Mouse (Mus musculus) liver, embryonic 13.5 days (tissue): ENCODE measurements around the gene Cdc14b. TPM values are rescaled to one million over a fixed set of nuclear protein-coding genes. Genes with fewer than 3 reads are reported as not detected.

Experiments used
- ATAC-seq: fragments of 200-750 bp; cut with Nextera tagmentation; 2 replicates; pipeline ENCODE4 v1.8.0; 2017; ENCODE audit warnings: low read depth, mild to moderate bottlenecking, moderate number of reproducible peaks, moderate library complexity
- DNase-seq: peaks from one replicate; pipeline ENCODE4 v3.0.0; 2022
- H3K27ac ChIP-seq: fragments of 300-500 bp; sonication (generic); 2 replicates; pipeline ENCODE4 v1.5.1; 2015; ENCODE audit warnings: moderate library complexity, mild to moderate bottlenecking, inconsistent platforms
- H3K27me3 ChIP-seq: fragments of 300-500 bp; sonication (generic); 2 replicates; pipeline ENCODE4 v1.6.1; 2015; ENCODE audit warnings: mild to moderate bottlenecking, inconsistent platforms
- H3K36me3 ChIP-seq: fragments of 300-500 bp; sonication (generic); 2 replicates; pipeline ENCODE4 v1.6.1; 2015; ENCODE audit warnings: mild to moderate bottlenecking, inconsistent platforms
- H3K4me1 ChIP-seq: fragments of 300-500 bp; sonication (generic); replicated peaks from 2 replicates; pipeline ENCODE4 v1.6.1; 2015; ENCODE audit warnings: inconsistent platforms
- H3K4me2 ChIP-seq: fragments of 300-500 bp; sonication (generic); 2 replicates; pipeline ENCODE4 v1.6.1; 2015; ENCODE audit warnings: inconsistent platforms, mild to moderate bottlenecking, moderate library complexity
- H3K4me3 ChIP-seq: fragments of 300-500 bp; sonication (generic); replicated peaks from 2 replicates; pipeline ENCODE4 v1.5.1; 2015; ENCODE audit warnings: mild to moderate bottlenecking, inconsistent platforms
- H3K9ac ChIP-seq: fragments of 300-500 bp; sonication (generic); 2 replicates; pipeline ENCODE4 v1.6.1; 2015; ENCODE audit warnings: mild to moderate bottlenecking, inconsistent platforms
- H3K9me3 ChIP-seq: fragments of 300-500 bp; sonication (generic); replicated peaks from 2 replicates; pipeline ENCODE4 v1.6.1; 2016; ENCODE audit warnings: inconsistent platforms
- WGBS: fragments of 180-500 bp; shearing (Covaris S2); methylation state at CpG from one replicate; pipeline ENCODE4 v1.1.7; 2015; ENCODE audit not compliant: insufficient replicate concordance; 5-methylcytosine and 5-hydroxymethylcytosine counted together
- polyA plus RNA-seq: library from polyadenylated mRNA; unstranded; fragments of >200 nt; fragmentation: Nextera tagmentation; extraction: Ambion mirVana; gene quantifications from 2 replicates; pipeline ENCODE4 v1.2.1, GENCODE M21; 2015

The Cdc14b gene
- polyA plus RNA-seq, 1 experiment from 2014 or later = 6.9 TPM

DNA sequence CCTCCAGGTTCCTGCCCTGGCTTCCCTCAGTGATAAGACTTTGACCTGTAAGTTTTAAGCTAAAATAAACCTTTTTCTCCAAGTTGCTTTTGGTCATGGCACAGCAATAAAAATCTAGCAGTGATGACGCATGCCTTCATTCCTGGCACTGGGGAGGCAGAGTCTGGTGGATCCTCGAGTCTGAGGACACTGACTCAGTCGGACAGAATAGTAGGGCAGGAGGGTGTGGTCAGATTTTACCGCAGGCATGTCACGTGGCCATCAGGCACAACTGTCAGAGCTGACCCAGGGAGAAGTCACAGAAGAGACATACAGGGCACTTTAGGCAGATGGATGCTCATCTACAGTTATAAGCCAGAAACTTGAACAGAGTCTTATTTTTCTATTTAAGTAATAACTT is 22.9 kb downstream of the Cdc14b start:
- WGBS = 29% methylated on average over 5 of the region's 5 CpGs
- Histone ChIP-seq H3K4me2 (no peak overlapping the region), H3K27me3 (no peaks in the 10 kb centered on the region), H3K4me3 (no peak overlapping the region), H3K27ac (no peak overlapping the region), H3K9me3 (no peaks in the 10 kb centered on the region), H3K9ac (no peak overlapping the region), H3K36me3 (no peaks in the 10 kb centered on the region), H3K4me1 (peaks cover 38% of the 10 kb centered on the region)
- no peak for ATAC-seq
- no peak for DNase-seq

DNA sequence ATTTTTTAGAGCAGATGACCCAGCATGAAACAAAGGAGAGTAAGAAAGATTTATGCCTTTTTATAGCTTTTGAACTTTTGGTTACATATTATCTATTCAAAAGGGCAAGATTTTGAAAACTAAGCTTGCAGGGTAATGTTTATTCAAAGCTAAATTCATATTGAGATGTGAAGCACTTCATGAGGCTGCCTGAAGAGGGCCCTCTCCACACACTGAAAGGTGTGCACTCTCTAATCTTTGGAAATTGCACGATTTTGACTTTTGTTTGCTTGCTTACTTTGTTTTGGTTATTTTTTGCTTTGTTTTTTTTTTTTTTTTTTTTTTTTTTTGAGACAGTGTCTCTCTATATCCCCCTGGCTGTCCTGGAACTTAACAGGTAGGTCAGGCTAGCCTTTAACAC is 24.7 kb downstream of the Cdc14b start:
- H3K4me3 ChIP-seq = no peak overlapping the region
- no peaks in the 10 kb centered on the region for H3K9me3 ChIP-seq
- H3K4me2 ChIP-seq = no peak overlapping the region
- H3K27me3 ChIP-seq = no peaks in the 10 kb centered on the region
- peak overlapping the region; percentile 22; the same call in 1 of the 2 replicates for H3K9ac ChIP-seq
- H3K36me3 ChIP-seq = no peaks in the 10 kb centered on the region
- DNase-seq = no peak
- H3K27ac ChIP-seq = no peak overlapping the region
- ATAC-seq = no peak
- H3K4me1 ChIP-seq = peaks cover 38% of the 10 kb centered on the region
- 10% methylated on average over 1 of the region's 1 CpGs for WGBS

DNA sequence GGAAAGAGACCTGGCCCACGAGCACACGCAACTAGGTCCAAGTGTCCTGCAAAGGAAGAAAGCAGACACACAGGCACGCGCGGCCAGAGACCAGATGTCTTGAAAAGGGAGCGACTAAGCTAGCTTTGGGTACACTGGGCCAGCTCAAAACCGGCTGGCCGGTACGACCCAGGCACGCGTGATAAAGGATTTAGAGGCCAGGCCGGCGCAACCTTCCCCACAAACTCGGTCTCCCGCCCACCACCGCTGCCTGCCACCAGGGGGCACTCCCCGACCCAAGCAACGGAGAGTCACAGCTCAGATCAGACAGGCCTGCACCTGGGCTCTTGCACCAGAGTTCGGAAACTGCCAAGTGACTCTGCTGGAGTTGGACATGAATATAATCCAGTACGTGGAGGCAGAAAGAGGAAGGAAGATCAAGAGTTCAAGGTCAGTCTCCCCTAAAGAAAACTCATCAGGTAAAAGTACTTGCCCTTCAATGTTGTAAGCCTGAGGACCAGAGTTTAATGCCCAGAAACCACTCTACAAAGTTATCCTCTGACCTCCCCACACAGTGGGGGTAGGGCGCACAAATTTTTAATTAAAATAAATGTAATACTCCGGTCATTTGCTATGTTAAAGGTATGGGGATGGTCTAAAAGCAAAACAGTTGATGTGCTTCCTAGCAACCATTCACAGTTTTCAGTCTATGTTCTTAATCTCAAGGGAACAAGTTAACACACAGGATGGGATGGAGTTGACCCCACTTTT is 26.1 kb downstream of the Cdc14b start:
- Histone ChIP-seq H3K9ac (peak overlapping the region; percentile 82), H3K4me2 (peak overlapping the region; percentile 97), H3K27ac (peak overlapping the region; percentile 79), H3K4me1 (peaks cover 38% of the 10 kb centered on the region), H3K36me3 (no peaks in the 10 kb centered on the region), H3K27me3 (no peaks in the 10 kb centered on the region), H3K4me3 (peak overlapping the region; percentile 75), H3K9me3 (no peaks in the 10 kb centered on the region)
- ATAC-seq (peak; percentile 85), DNase-seq (peak; percentile 80)
- WGBS = 6% methylated on average over 22 of the region's 22 CpGs

DNA sequence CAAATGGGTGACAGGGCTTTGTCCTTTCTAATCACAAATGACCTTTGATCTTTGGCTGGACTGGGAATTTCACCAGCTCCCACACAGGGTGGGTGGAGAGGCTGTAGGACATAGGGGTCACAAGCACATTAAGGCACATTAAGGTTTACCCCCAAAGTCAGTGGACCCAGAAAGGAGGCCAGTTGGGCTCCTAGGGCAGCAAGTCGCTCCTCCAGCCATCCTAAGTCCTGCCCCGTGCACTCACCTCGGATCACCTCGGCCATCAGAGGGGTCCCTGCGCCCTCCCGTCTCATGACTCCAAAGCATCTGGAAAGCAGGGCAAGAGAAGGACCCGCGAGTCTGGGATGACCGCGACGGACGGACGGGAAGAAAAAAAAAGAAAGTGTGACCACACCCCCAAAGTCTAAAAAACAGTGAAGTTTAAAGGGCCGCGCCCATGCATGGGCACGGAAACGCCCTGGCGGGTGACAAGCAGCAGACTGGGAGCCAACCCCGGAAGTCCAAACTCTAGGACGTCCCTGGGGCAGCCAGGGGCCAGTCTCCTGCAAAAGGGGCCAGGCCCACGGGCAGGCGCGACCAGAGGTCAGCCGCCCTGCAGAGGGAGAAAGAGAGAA is 26.8 kb downstream of the Cdc14b start:
- DNase-seq (peak; percentile 62), ATAC-seq (peak; percentile 94)
- H3K9ac ChIP-seq = peak overlapping the region; percentile 82
- H3K27ac ChIP-seq = peak overlapping the region; percentile 79
- 1% methylated on average over 24 of the region's 24 CpGs for WGBS
- H3K4me3 ChIP-seq = peak overlapping the region; percentile 75
- H3K36me3 ChIP-seq = no peaks in the 10 kb centered on the region
- H3K9me3 ChIP-seq = no peaks in the 10 kb centered on the region
- no peaks in the 10 kb centered on the region for H3K27me3 ChIP-seq
- peaks cover 38% of the 10 kb centered on the region for H3K4me1 ChIP-seq
- peak overlapping the region; percentile 97 for H3K4me2 ChIP-seq

DNA sequence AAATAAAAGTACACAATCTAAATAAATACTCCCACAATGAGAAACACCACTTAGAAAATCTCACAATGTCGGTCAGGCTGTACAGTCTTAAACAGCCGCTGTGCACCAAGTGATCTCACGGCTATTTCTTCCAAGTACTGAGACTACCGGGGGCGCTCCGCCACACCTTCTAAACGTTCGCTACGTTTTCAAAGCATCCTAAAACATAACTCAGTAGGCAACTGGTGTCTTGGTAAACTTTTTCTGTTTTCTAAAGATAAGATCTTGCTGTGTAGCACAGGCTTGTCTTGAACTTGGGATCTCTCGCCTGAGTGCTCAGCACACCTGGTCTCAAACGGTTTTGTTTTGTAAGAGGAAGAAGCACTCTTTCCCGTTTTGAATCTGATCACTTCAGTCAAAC is 29.0 kb downstream of the Cdc14b start:
- Histone ChIP-seq H3K27me3 (no peaks in the 10 kb centered on the region), H3K36me3 (no peaks in the 10 kb centered on the region; the same call in 1 of the 2 replicates), H3K4me1 (peaks cover 28% of the 10 kb centered on the region), H3K4me3 (no peak overlapping the region), H3K4me2 (no peak overlapping the region), H3K27ac (no peak overlapping the region), H3K9me3 (no peaks in the 10 kb centered on the region), H3K9ac (no peak overlapping the region)
- DNase-seq = no peak
- no peak for ATAC-seq
- 79% methylated on average over 12 of the region's 12 CpGs for WGBS

DNA sequence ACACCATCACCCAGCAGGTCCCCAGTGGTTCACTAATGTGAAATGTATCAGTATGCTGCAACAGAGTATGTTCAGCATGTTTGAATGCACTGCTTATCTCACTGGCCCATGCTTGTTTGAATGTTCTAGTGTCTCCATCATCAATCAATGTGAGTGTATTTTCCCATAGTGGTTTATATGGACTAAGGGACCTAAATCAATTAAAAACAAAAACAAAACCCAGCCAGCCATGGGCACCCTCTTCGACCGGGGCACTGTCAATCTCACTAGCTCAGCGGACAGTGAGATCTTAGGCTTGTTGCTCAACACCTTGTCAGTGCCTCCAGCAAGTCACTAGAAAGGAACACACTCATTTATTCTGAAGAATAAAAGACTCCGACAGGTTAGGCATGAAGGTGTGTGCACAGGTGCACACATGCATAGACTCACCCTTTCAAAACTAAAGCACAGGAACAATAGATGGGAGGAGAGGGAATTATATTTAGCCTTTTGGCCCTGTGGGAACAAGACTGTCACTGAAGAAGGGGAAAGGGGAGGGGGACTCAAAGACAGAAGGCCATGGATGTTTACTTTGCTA is 30.3 kb downstream of the Cdc14b start:
- DNase-seq (no peak), ATAC-seq (no peak)
- no peaks in the 10 kb centered on the region; the same call in 1 of the 2 replicates for H3K36me3 ChIP-seq
- H3K9me3 ChIP-seq = no peaks in the 10 kb centered on the region
- 73% methylated on average over 4 of the region's 4 CpGs for WGBS
- no peak overlapping the region for H3K4me2 ChIP-seq
- no peaks in the 10 kb centered on the region for H3K27me3 ChIP-seq
- no peak overlapping the region for H3K4me3 ChIP-seq
- no peak overlapping the region for H3K27ac ChIP-seq
- H3K9ac ChIP-seq = no peak overlapping the region
- peaks cover 34% of the 10 kb centered on the region for H3K4me1 ChIP-seq

DNA sequence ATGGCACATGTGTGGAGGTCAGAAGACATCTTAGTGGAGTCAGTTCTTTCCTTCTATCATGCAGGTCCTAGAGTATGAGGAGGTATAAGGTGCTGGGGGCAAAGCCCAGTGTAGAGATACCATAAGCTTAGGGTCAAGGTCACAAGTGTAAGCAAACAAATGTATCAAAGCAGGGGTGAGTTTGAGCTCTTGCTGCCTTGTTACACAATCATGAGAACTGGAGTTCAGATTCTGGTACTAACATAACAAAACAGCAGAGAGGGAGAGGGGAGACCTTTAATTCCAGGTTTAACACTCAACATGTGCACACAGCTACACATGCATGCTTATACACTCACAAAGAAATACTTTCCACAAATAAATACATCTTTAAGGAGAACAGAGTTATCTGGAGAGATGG is 32.4 kb downstream of the Cdc14b start:
- DNase-seq = no peak
- Histone ChIP-seq H3K27me3 (no peaks in the 10 kb centered on the region), H3K36me3 (no peaks in the 10 kb centered on the region; the same call in 1 of the 2 replicates), H3K4me2 (no peak overlapping the region), H3K4me3 (no peak overlapping the region), H3K4me1 (peaks cover 24% of the 10 kb centered on the region), H3K9me3 (no peaks in the 10 kb centered on the region), H3K9ac (no peak overlapping the region), H3K27ac (no peak overlapping the region)
- peak; percentile 31; the same call in 1 of the 2 replicates for ATAC-seq

DNA sequence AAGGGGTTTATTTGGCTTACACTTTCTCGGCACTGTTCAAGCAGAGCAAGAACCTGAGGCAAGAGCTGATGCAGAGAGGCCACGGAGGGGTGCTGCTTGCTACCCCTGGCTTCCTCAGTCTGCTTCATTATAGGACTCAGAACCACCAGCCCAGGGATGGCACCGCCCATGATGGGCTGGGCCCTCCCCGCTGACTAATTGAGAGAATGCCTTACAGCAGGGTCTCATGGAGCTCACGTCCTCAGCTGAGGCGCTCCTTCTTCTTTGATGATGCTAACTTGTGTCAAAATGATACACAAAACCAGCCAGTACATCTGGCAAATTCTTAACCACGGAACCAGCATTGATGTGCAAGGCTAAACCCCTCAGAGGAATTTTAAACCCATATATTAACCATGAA is 34.5 kb downstream of the Cdc14b start:
- DNase-seq (no peak), ATAC-seq (no peak)
- Histone ChIP-seq H3K4me1 (peaks cover 43% of the 10 kb centered on the region), H3K9ac (no peak overlapping the region), H3K9me3 (no peaks in the 10 kb centered on the region), H3K27ac (no peak overlapping the region), H3K4me3 (no peak overlapping the region), H3K27me3 (no peaks in the 10 kb centered on the region), H3K4me2 (no peak overlapping the region), H3K36me3 (no peaks in the 10 kb centered on the region; the same call in 1 of the 2 replicates)
- 65% methylated on average over 7 of the region's 7 CpGs for WGBS

DNA sequence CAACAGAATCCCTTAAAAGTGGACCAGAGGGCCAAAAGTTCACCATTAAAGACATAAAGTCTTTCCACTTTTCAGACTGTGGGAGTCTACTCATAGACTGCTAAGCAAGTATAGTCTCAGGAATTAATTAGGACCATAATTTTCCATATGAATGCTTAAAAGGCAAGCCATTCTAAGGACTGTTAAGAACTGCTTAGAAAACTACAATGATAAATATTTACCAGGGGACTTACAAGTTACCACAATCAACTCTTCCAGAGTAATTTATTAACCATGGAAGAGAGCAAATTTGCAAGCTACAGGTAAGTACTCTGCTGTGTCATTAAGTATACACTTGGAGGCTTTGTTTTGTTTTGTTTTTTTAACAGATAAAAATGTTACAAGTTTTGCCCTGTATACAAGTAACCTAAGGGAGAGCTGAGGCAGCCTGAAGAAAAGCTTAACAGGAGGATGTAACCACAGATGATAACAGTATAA is 37.4 kb downstream of the Cdc14b start:
- H3K27ac ChIP-seq = peak overlapping the region; percentile 35
- H3K4me1 ChIP-seq = peaks cover 48% of the 10 kb centered on the region
- H3K36me3 ChIP-seq = no peaks in the 10 kb centered on the region; the same call in 1 of the 2 replicates
- no peak overlapping the region for H3K4me2 ChIP-seq
- ATAC-seq = no peak
- H3K9me3 ChIP-seq = no peaks in the 10 kb centered on the region
- no peak overlapping the region for H3K4me3 ChIP-seq
- no peak overlapping the region for H3K9ac ChIP-seq
- DNase-seq = no peak
- no peaks in the 10 kb centered on the region for H3K27me3 ChIP-seq

DNA sequence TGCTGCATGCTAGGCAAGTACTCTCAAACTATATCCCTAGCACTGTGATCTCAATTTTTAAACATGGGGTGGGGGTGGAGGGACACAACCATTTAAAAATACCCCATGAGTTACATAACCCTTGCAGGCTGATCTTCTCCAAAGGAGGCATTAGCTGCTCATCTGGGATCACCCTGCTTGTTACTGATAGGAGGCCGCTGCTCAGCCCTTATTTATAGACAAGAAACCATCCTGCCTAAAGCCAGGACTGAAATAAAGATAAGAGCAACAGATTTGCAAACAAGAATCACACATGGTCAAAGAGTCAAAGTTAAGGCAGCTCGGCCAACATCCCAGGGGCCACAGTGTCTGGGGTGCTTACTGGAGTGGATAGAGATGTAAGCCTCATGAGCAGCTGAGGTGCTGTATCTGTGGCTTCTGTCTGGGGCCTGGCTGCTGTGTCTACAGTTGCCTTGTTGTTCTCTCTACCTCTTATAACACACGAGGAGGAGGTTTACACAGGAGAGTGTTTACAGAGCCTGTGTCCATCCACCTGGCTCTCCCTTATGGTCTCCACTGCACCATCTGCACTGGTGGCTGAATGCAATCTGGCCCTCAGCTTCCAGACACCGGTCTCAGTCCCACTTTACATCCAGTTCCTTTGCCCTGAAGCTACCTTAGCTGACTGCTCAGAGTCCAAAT is 38.0 kb downstream of the Cdc14b start:
- Histone ChIP-seq H3K36me3 (no peaks in the 10 kb centered on the region; the same call in 1 of the 2 replicates), H3K27ac (peak overlapping the region; percentile 35), H3K9ac (no peak overlapping the region), H3K4me3 (no peak overlapping the region), H3K9me3 (no peaks in the 10 kb centered on the region), H3K4me2 (no peak overlapping the region), H3K27me3 (no peaks in the 10 kb centered on the region), H3K4me1 (peaks cover 46% of the 10 kb centered on the region)
- ATAC-seq = peak; percentile 75
- peak; percentile 46 for DNase-seq
- 26% methylated on average over 4 of the region's 4 CpGs for WGBS

DNA sequence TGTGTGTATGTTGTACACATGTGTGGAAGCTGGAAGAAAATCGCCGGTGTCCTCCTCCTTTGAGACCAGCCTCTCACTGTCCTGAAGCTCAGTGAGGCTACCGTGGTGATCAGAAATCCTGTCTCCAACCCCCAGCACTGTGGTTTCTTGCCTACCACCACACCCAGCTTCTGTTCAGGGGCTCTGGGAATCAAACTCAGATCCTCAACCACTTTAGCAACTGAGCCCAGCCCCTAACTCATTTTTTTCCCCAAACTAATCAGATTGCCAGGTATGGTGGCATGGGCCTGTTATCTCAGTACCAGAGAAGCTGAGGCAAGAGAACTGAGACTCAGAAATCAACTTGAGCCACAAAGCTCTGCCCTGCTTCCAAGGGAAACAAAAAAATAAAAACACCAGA is 39.3 kb downstream of the Cdc14b start:
- H3K27me3 ChIP-seq = no peaks in the 10 kb centered on the region
- ATAC-seq = no peak
- WGBS = 39% methylated on average over 3 of the region's 3 CpGs
- H3K4me3 ChIP-seq = no peak overlapping the region
- no peak overlapping the region for H3K27ac ChIP-seq
- H3K4me2 ChIP-seq = no peak overlapping the region
- no peak overlapping the region for H3K9ac ChIP-seq
- H3K9me3 ChIP-seq = no peaks in the 10 kb centered on the region
- DNase-seq = no peak
- H3K4me1 ChIP-seq = peaks cover 45% of the 10 kb centered on the region
- H3K36me3 ChIP-seq = no peaks in the 10 kb centered on the region
